Mouse (Mus musculus) neural tube, embryonic 10.5 days (tissue): Measurements from ENCODE around the gene Zfp853.

Experiments used
- DNase-seq: peaks from one replicate; pipeline ENCODE4 v3.0.0-alpha.2; 2017; ENCODE audit warnings: low spot score; ENCODE audit errors: extremely low spot score

Gene Zfp853

GRCm38 (mm10) chr5:143294862-143295261, 1.4 kb upstream of the Zfp853 start:
- no peak for DNase-seq

DNA sequence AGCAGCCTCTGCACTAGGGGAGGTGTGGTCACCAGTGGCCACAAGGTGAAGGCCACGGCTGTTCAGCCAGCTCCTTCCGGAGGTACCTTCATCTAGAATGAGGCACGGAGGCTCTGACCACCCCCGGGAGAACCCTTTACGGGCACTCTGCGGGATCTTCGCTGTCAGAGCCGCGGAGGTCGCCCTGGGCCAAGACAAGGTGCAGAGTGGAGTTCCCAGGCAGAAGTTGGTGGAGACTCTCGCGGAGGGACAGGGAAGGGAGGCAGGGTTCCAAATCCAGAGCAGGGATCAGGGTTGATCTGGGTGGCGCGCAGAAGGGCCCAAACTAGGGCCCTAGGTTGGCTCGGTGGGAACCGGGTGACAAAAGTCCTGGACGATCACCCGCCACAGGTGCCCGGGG, 544 bp downstream of the Zfp853 start:
- DNase-seq: no peak

DNA sequence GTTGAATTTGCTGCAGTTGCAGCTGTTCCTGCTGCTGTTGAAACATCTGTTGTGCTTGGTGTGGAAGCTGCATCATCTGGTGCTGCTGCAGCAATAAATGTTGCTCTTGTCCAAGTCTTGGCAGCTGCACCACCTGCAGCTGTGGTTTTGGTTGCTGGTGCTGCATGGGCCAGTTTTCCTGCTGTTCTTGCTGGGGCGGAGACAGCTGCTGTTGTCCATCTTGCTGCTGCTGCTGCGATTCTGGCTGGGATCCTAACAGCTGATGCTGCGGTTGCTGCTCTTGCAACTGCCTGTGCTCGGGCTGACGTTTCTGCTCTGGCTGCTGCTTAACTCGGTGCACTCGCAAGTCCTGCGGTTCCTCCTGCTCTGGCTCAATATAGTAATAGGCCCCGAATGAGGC, 4.1 kb downstream of the Zfp853 start:
- DNase-seq: no peak

DNA sequence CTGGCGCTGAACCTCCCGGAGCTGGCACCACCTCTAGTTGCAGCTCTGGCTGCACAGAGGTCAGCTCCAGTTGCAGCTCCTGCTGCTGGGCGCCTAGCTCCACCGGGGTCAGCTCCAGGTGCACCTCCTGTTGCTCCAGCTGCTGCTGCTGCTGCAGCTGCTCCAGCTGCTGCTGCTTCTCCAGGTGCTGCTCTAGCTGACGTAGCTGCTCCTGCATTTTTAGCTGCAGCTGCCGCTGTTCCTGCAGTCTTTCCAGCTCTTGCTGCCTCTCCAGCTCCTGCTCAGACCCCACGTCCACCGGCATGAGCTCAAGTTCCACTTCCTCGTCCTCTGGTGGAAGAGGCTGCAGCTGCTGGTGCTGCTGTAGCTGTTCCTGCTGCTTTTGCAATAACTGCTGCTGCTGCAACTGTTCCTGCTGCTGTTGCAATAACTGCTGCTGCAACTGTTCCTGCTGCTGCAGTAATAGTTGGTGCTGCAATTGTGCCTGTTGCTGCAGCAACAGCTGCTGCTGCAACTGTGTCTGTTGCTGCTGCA, 5.0 kb downstream of the Zfp853 start:
- no peak for DNase-seq

- peak; percentile 49 for DNase-seq
Observed at GRCm38 (mm10) chr5:143287774-143288328, 5.6 kb downstream of the Zfp853 start.

DNA sequence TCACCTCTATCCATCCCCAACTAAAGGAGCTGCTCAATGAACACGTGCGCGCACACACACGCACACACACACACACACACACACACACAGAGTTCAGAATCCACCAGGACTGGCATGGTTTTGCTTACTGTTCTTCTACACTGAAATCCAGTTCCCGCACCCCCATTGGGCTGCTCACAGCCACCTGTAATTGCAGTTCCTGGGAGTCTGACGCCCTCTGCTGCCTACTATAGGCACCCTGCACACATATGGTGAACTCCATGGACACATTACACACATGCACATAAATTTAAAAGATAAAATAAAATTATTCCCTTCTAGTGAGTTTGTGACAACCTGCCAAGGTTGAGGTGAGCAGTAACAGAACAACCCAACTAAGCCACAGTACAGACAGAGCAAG, 8.7 kb downstream of the Zfp853 start:
- DNase-seq: no peak

- no peak for DNase-seq
Observed at GRCm38 (mm10) chr5:143279247-143279646, 14.2 kb downstream of the Zfp853 start.

GRCm38 (mm10) chr5:143275761-143276160, 17.7 kb downstream of the Zfp853 start:
- DNase-seq: no peak

DNA sequence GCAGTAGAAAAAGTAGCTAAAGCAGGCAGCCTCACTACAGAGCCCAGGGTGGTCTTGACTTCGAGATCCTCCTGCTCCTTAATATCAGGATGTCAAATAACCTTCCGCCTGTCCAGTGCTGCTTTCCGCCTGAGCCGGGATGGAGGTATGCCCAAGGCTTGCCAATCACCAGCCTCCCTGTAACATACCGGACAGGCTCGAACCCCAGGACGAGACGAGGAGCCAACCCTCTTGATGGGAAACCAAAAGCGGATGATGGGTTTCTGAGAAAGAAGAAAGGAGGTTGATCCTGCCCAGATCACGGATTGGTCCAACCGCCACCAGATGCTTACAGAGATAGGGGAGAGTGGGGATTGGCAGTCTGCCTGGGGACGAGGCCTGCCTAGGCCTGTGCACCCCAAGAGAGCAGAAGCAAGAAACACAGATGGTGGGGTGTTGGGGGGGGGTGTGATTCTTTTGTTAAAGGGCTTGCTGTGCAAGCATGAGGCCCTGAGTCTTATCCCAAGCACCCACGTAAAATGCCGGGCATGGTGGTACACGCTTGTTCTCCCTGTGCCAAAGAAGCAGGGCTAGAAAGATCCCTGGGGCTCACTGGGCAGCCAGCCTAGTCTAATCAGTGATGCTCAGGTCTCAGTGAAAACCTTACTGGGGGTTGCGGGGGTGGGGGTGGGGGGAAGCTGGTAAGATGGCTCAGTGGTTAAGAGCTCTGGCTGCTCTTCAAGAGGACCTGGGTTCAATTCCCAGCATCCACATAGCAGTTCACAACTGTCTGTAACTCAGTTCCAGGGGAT, 20.7 kb downstream of the Zfp853 start:
- DNase-seq: no peak

- DNase-seq: no peak
Observed at GRCm38 (mm10) chr5:143272108-143272507, 21.3 kb downstream of the Zfp853 start.

GRCm38 (mm10) chr5:143271642-143272041, 21.8 kb downstream of the Zfp853 start:
- DNase-seq: no peak

GRCm38 (mm10) chr5:143270151-143270519, 23.3 kb downstream of the Zfp853 start:
- DNase-seq: no peak

DNA sequence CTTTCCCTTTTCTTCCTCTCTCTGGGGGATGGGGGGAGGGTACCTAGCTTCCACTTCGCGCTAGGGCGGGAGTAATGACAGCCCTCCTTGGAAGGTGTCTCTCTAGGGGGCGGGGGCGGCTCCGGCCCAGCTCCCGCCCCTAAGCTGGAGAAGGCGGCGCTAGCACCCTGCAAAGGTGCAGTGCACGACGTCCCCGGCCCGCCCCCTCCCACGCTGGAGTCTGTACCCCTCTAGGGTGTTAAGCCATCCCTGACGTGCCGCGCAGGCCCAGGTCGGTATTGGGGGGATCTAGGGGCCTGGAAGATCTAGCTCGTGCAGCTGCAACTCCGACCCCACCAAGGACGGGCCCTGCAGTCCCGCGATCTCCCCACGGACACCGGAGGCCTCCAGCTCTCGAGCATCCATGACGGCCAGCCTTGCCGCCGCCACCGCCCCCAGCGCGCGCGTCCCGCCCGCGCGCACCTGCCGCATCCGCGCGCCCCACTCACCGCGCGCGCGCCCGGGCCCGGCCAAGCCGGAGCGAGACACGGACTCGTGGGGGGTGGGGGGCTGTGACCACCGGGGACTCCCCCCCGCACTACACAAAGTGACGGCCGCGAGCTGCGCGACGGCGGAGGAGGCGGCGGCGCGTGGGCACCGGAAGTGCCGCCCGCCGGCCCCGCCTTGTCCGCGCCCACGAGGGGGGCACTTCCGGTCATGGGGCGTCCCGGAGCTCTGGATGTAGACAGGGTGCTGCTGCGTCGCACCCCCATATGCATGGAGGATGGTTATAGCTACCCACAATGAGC, 23.9 kb downstream of the Zfp853 start, which contains the start of gene Zfp316:
Zfp316 (minus strand) TSS at position 660 of the 788 bp plus-strand sequence.
- peak; percentile 62 for DNase-seq

DNA sequence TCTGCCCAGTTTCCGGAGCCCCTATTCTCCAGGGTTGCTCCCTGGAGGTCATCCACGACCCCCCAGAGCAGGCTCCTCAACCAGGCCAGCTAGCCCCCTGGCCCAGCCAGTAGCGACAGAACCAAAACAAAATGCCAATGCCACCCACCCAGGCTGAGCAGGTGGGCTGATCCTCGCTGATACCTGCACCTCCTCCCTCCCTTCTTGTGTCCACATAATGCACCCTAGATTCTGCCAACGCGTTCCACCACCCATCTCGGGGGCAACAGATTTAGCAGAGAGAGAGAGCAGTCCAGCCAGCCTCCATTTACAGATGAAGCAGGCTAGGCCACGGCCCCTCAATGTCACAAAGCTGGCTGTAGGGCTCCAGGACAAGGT, 24.4 kb downstream of the Zfp853 start:
- no peak for DNase-seq

DNA sequence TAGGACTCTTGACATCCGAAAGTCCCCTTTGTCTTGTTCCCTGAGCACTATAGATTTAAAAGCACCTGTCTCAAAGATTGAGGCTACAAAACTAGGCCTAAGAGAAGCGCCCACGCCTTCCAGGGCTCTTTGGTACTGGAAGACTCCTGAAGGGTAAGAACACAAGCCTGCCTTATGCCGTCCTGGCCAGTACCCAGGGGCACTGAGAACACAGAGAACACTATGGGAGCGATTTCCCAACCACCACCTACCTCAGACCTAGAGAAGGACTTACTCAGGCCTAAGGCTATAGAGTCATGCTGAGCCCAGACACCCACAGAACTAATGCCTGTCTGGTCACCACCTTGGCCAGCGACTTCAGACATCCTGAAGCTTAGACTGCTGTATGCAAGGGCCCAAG, 26.6 kb downstream of the Zfp853 start:
- no peak for DNase-seq

GRCm38 (mm10) chr5:143265409-143265808, 28.0 kb downstream of the Zfp853 start:
- DNase-seq: no peak

DNA sequence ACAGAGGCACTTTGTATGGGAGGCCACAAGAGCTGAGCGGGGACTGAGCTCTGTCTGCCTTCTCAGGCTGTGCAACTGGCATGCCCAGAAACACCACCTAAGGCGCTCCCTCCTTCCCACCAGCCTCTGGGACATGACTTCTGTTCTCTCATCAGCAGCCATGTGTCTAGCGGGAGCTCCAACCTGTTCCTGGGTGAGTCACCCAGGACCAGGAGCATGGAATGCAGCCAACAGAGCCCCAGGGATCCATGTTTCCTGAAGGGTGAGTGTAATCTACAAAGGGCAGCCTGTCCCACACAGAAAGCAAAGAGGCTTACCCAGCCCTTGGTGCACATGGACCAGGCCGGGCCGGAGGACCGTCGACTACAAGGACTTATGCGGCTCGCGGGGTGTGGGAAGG, 28.7 kb downstream of the Zfp853 start:
- no peak for DNase-seq

GRCm38 (mm10) chr5:143261636-143262035, 31.8 kb downstream of the Zfp853 start:
- DNase-seq: no peak

DNA sequence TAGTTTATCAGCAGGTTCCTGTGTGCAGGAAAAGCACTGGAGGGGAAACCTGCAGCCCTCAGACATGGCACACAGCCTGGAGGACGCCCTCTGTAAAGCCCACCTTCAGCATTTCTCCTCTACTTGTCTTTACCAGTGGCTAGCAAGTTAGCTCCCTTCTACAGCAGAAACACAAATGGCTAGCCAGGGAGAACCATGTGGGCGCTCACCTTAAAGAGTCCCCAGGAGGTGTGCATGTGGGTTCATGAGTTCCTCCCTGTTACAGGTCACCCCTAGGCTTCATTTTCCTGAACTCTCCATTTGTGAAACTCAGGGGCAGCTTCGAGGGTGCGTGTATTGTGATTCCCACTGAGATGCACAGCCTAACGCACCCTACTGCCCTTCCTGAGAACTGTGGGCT, 37.6 kb downstream of the Zfp853 start:
- DNase-seq: no peak

DNA sequence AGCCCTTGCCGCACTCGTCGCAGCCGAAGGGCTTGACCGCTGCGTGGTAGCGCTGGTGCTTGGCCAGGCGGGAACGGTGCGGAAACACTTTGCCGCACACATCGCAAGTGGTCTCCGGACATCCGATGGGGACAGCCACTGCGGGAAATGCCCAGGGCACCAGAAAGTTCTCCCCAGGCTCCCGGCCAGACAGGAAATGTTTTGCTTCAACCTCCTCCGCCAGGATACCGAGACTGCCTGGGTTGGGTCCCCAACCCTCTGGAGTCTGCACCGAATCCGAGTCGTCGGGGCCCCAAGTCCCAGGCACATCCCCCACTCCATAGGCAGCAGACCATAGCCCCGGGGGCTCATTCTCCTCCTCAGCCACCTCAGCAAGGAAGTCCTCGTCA, 38.3 kb downstream of the Zfp853 start:
- no peak for DNase-seq

- DNase-seq: peak; percentile 63
Observed at GRCm38 (mm10) chr5:143254487-143255130, 38.8 kb downstream of the Zfp853 start.
